Mouse (Mus musculus) lung, embryonic 15.5 days (tissue): ENCODE data around the gene Bex6. TPM values are rescaled to one million over a fixed set of nuclear protein-coding genes. Genes with fewer than 3 reads are reported as not detected.

Experiments used
- ATAC-seq: fragments of 200-750 bp; cut with Nextera tagmentation; 2 replicates; pipeline ENCODE4 v1.8.0; 2017; ENCODE audit warnings: moderate number of reproducible peaks, borderline replicate concordance; ENCODE audit not compliant: low FRiP score, low TSS enrichment; ENCODE audit errors: extremely low read depth
- H3K27ac ChIP-seq: fragments of 300-500 bp; sonication (generic); 2 replicates; pipeline ENCODE4 v1.5.1; 2015; ENCODE audit warnings: moderate library complexity, mild to moderate bottlenecking, inconsistent platforms
- H3K27me3 ChIP-seq: fragments of 300-500 bp; sonication (generic); 2 replicates; pipeline ENCODE4 v1.6.1; 2015; ENCODE audit warnings: inconsistent platforms
- H3K36me3 ChIP-seq: fragments of 300-500 bp; sonication (generic); 2 replicates; pipeline ENCODE4 v1.6.1; 2015; ENCODE audit warnings: inconsistent platforms
- H3K4me1 ChIP-seq: fragments of 300-500 bp; sonication (generic); 2 replicates; pipeline ENCODE4 v1.6.1; 2015; ENCODE audit warnings: inconsistent platforms
- H3K4me2 ChIP-seq: fragments of 300-500 bp; sonication (generic); 2 replicates; pipeline ENCODE4 v1.6.1; 2015; ENCODE audit warnings: inconsistent platforms, mild to moderate bottlenecking, moderate library complexity
- H3K4me3 ChIP-seq: fragments of 300-500 bp; sonication (generic); 2 replicates; pipeline ENCODE4 v1.5.1; 2015; ENCODE audit warnings: mild to moderate bottlenecking, inconsistent platforms
- H3K9ac ChIP-seq: fragments of 300-500 bp; sonication (generic); 2 replicates; pipeline ENCODE4 v1.6.1; 2015; ENCODE audit warnings: inconsistent platforms
- H3K9me3 ChIP-seq: fragments of 300-500 bp; sonication (generic); 2 replicates; pipeline ENCODE4 v1.6.1; 2016; ENCODE audit warnings: inconsistent platforms
- WGBS: fragments of 180-500 bp; shearing (Covaris S2); methylation state at CpG from one replicate; pipeline ENCODE4 v1.1.7; 2015; 5-methylcytosine and 5-hydroxymethylcytosine counted together
- polyA plus RNA-seq: library from polyadenylated mRNA; unstranded; fragments of >200 nt; fragmentation: Nextera tagmentation; extraction: Ambion mirVana; gene quantifications from 2 replicates; pipeline ENCODE4 v1.2.1, GENCODE M21; 2015

Bex6 gene
- polyA plus RNA-seq, 1 experiment from 2014 or later, result 0.20 TPM

DNA sequence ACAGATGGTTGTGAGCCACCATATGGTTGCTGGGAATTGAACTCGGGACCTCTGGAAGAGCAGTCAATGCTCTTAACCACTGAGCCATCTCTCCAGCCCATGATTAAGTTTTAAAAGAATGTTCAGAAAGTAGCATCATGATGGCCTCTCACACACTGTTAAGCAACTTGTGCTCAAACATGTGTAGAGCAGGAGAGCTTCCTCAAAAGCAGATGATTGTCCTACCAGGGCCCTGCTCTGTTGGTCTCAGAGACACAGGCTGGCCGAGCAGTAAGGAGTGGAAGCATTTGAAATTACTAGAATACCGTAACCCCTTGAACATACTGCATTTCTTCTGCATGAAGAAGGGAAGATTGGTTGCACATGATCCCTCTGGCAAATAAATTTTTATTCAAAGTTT is 20.7 kb upstream of the Bex6 start:
- Histone ChIP-seq H3K9ac (no peak overlapping the region), H3K4me1 (0 out of 2 replicates have a peak, but pooled peaks cover 3% of the 10 kb centered on the region), H3K4me3 (no peak overlapping the region), H3K27me3 (no peaks in the 10 kb centered on the region), H3K36me3 (no peaks in the 10 kb centered on the region; the same call in 1 of the 2 replicates), H3K9me3 (no peaks in the 10 kb centered on the region), H3K4me2 (no peak overlapping the region), H3K27ac (no peak overlapping the region)
- no peak for ATAC-seq
- WGBS, result 93% methylated on average over 3 of the region's 3 CpGs

DNA sequence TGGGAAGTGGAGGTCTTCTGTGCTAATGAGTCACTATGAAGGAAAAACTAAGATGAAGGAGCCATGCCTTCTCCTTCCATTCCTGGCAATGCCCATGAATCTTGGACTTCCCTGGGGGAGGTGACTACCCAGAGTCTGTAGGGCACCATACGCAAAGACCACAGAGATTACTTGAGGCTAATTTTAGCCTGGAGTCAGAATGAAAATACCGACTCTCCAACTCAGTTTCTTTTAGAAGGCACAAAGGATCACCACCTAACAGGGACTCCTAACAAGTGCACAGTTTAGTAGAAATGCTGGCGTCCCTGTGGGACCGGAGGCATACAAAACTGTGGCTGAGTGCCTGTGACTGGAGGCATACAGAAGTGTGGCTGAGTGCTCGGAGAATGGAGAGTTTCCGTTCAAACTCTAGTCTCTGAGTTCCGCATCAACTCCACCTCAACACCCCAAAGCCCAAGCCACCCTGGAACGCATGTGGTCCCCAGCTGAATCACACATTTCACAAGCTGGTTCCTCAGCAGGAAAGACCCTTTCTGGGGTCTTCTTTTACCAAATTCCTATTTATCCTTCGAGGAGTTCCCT is 18.8 kb upstream of the Bex6 start:
- 81% methylated on average over 9 of the region's 9 CpGs for WGBS
- Histone ChIP-seq H3K4me3 (no peak overlapping the region), H3K9me3 (no peaks in the 10 kb centered on the region), H3K4me2 (no peak overlapping the region), H3K27me3 (0 out of 2 replicates have a peak, but pooled peaks cover 5% of the 10 kb centered on the region), H3K4me1 (peaks cover 6% of the 10 kb centered on the region; the same call in 1 of the 2 replicates), H3K9ac (no peak overlapping the region), H3K36me3 (no peaks in the 10 kb centered on the region), H3K27ac (no peak overlapping the region)
- no peak for ATAC-seq

DNA sequence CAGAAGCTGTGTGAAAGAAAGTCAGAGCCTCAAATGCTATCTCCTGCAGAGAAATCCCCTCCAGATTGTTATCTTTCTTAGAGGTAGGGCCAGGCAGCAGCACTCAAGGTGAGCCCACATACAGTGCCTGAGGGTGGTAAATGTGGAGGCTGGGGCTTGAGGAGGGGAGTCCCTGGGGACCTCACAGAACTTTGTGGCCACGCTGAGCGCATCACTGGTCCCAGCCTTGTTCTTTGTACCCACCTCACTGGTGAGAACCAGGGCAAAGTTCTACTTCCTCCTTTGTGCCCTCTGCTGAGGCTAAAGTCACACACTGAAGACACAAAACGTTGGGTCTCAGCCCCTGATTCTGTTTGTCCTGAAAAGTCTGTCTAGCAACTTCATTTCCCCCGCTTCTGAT is 16.2 kb upstream of the Bex6 start:
- H3K36me3 ChIP-seq, result no peaks in the 10 kb centered on the region
- H3K27ac ChIP-seq, result no peak overlapping the region
- H3K4me1 ChIP-seq, result peaks cover 6% of the 10 kb centered on the region; the same call in 1 of the 2 replicates
- H3K9me3 ChIP-seq, result no peaks in the 10 kb centered on the region
- H3K4me2 ChIP-seq, result peak overlapping the region; percentile 64
- H3K4me3 ChIP-seq, result peak overlapping the region; percentile 44
- ATAC-seq, result no peak
- 61% methylated on average over 4 of the region's 4 CpGs for WGBS
- 0 out of 2 replicates have a peak, but pooled peaks cover 5% of the 10 kb centered on the region for H3K27me3 ChIP-seq
- H3K9ac ChIP-seq, result no peak overlapping the region

DNA sequence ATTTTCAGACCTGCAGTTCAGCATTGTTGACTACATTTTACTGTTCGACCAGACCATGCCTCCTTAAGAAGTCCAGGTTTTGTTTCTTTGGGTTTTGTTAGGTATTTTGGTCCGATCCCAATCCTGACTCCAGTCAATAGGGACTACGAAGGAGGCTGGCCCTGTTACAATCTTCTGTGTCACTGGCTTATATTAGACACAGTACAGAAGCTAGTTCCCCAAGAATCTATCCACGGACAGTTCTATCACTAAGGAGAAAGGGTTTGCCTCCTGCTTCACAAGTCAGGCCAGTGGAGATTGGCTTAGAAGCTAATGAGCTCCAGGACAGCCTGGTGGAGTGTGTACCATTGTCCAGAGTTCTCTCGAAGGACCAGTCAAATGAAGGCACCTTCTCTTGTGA is 15.7 kb upstream of the Bex6 start:
- Histone ChIP-seq H3K4me1 (peaks cover 6% of the 10 kb centered on the region; the same call in 1 of the 2 replicates), H3K4me2 (peak overlapping the region; percentile 64), H3K36me3 (no peaks in the 10 kb centered on the region), H3K4me3 (peak overlapping the region; percentile 44), H3K9me3 (no peaks in the 10 kb centered on the region), H3K9ac (no peak overlapping the region), H3K27me3 (0 out of 2 replicates have a peak, but pooled peaks cover 5% of the 10 kb centered on the region), H3K27ac (no peak overlapping the region)
- ATAC-seq, result no peak
- 75% methylated on average over 5 of the region's 5 CpGs for WGBS

DNA sequence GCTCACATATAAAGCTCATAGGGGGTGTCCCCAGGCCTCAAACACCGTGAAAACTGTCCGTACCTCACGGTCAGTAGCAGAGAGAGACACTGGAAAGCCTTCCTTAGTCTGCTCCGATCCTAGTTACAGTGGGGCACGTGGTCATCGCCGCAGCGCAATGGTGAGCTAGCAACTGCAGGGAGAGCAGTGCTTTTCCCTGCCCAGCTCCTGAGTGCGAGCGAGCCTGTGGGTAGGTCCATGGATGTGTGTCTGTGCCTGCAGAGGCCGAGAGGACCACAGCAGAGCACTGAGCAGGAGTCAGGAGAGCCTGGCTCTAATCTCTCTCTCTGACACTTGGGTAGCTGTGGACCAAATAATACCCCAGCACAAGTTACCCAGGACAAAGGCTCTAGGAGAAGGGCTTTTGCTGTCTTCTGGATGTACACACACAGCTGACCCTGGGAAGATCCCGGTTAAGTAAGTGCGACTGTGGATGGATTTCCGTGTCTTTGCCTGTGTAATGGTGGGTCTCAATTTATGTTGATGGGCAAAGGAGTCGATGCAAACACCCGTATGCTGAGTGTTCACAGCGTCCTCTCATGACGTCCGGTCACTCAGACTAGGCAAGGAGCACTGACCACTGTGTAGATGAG is 15.1 kb upstream of the Bex6 start:
- peak overlapping the region; percentile 44 for H3K4me3 ChIP-seq
- H3K9ac ChIP-seq, result peak overlapping the region; percentile 49
- peak overlapping the region; percentile 64 for H3K4me2 ChIP-seq
- H3K27me3 ChIP-seq, result 0 out of 2 replicates have a peak, but pooled peaks cover 5% of the 10 kb centered on the region
- ATAC-seq, result no peak
- H3K36me3 ChIP-seq, result no peaks in the 10 kb centered on the region
- peaks cover 6% of the 10 kb centered on the region; the same call in 1 of the 2 replicates for H3K4me1 ChIP-seq
- no peaks in the 10 kb centered on the region for H3K9me3 ChIP-seq
- 56% methylated on average over 19 of the region's 19 CpGs for WGBS
- peak overlapping the region; percentile 41 for H3K27ac ChIP-seq

DNA sequence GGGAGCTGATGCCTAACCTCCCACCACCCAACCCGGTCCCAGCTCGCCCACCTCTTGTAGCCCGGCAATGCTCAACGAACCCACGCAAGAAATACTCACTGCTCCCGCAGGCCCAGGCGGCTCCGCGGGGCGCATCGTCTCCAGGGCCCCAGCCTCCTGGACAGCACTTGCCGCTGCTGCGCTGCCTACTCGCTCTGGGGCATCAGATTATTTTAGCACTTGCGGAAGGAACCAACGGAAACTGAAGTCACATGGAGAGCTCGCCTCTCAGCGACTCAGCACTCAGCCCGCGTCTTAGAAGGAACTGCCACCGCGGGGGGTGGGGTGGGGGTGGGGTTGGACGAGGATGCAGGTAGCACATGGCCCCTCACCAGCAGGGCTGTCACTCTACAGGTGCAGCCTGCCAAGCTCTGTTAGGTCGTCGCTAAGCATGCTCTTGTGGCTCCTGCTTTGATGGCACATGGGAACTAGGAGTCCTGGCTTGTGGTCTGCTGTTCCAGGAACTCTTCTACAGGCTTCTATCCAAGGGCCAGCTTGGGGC is 14.3 kb upstream of the Bex6 start, which contains the start of gene Nrros:
Gene Nrros (minus strand): TSS at position 314 of the 541 bp plus-strand sequence.
- WGBS, result 2% methylated on average over 25 of the region's 25 CpGs
- H3K4me1 ChIP-seq, result peaks cover 6% of the 10 kb centered on the region; the same call in 1 of the 2 replicates
- H3K9me3 ChIP-seq, result no peaks in the 10 kb centered on the region
- peak within 1 kb of the TSS; percentile 64 for H3K4me2 ChIP-seq
- peak within 1 kb of the TSS; percentile 41 for H3K27ac ChIP-seq
- H3K27me3 ChIP-seq, result 0 out of 2 replicates have a peak, but pooled peaks cover 5% of the 10 kb centered on the region
- H3K4me3 ChIP-seq, result peak within 1 kb of the TSS; percentile 44
- no peak for ATAC-seq
- peak within 1 kb of the TSS; percentile 49 for H3K9ac ChIP-seq
- H3K36me3 ChIP-seq, result no peaks in the 10 kb centered on the region

DNA sequence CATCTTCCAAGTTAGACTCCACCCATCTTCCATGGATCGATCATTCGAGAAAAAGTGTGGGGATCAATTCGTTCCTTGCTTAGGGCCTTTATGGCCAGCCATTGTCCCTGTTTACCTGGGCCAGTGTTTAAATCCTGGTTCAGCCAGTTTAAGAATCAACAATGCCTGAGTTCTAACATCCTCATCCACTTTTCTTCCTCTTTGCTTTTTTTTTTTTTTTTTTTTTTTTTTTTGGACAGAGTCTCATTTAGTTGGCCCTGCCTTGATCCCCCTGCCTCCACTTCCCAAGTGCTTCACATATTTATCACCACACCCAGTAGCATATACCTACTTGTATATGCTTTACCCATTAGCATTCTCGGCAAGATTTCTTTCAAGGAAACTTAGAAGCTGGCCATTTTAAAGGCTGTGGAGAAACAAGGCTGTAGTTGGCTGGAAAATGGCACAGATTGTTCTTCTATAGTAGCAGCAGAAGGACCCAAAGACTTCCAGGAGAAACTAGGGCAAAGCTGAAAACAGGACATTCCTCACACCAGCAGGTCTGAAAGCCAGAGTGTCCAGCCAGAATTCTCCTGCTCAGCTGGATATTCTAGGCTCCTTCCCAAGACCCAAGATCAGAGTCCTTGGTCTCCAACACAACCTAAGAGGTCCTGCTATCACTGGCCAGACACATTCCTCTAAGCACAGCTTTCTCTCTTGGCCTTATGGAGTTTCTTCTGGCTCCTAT is 11.6 kb upstream of the Bex6 start:
- 0 out of 2 replicates have a peak, but pooled peaks cover 5% of the 10 kb centered on the region for H3K27me3 ChIP-seq
- no peak overlapping the region for H3K4me3 ChIP-seq
- peaks cover 3% of the 10 kb centered on the region; the same call in 1 of the 2 replicates for H3K4me1 ChIP-seq
- no peak overlapping the region for H3K27ac ChIP-seq
- no peaks in the 10 kb centered on the region for H3K36me3 ChIP-seq
- 93% methylated on average over 4 of the region's 4 CpGs for WGBS
- H3K9ac ChIP-seq, result no peak overlapping the region
- H3K9me3 ChIP-seq, result no peaks in the 10 kb centered on the region
- ATAC-seq, result no peak
- H3K4me2 ChIP-seq, result no peak overlapping the region

DNA sequence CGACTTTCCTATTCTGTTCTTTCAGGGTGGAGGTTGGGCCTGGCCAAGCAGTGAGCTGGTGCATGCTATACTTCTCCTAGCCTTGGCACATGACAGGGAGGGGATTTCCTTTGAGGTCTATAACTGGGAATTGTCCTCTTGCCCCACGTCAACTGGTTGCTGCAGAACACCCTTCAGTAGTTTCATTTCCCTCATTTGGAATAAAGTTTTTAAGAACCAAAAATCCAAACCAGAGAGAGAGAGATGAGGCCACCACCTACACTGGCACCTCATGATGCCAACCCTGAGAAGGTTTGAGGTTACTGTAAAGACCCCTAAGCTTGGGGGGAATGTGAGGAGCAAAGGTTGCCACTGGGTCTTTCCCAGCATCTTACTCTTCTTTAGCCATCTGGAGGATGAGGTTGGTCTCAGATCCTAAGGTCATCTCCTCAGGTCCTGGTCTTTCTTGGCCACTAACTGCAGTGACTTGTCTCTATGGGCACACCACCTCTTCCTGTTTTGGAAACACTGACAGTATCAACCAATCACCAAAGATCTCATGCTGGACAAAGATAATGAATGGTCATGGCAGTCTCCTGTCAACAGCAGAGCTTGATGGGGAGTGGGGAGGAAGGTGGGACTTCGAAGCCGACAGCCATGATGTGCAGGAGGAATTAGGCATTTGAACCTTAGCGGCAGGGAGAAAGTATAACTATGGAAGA is 8.4 kb upstream of the Bex6 start:
- Histone ChIP-seq H3K36me3 (no peaks in the 10 kb centered on the region), H3K9me3 (no peaks in the 10 kb centered on the region), H3K27me3 (no peaks in the 10 kb centered on the region), H3K4me1 (no peaks in the 10 kb centered on the region), H3K4me2 (no peak overlapping the region), H3K9ac (no peak overlapping the region), H3K4me3 (no peak overlapping the region), H3K27ac (no peak overlapping the region)
- ATAC-seq, result no peak
- WGBS, result 79% methylated on average over 5 of the region's 5 CpGs

DNA sequence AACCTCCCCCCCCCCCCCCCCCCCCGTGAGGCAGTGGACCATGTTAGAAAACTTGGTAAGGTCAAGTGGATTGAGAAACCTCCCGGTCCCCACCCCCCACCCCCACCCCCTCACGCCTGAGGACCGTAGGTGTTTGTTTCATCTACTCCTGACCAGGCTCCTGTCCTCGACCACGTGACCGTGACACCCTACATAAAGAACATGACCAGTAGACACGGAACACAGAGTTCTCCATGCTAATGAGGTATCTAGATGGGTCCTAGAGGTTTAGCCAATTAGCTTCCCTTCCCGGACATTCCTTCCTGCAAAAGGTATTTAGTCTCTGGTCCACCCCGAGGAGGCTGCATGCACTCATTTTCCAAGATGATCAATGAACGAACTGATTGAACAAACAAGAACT is 6.2 kb upstream of the Bex6 start:
- ATAC-seq, result no peak
- Histone ChIP-seq H3K9ac (no peak overlapping the region), H3K4me2 (no peak overlapping the region), H3K9me3 (no peaks in the 10 kb centered on the region), H3K27ac (no peak overlapping the region), H3K4me1 (0 out of 2 replicates have a peak, but pooled peaks cover 4% of the 10 kb centered on the region), H3K36me3 (no peaks in the 10 kb centered on the region), H3K27me3 (no peaks in the 10 kb centered on the region), H3K4me3 (no peak overlapping the region)
- 63% methylated on average over 11 of the region's 11 CpGs for WGBS

DNA sequence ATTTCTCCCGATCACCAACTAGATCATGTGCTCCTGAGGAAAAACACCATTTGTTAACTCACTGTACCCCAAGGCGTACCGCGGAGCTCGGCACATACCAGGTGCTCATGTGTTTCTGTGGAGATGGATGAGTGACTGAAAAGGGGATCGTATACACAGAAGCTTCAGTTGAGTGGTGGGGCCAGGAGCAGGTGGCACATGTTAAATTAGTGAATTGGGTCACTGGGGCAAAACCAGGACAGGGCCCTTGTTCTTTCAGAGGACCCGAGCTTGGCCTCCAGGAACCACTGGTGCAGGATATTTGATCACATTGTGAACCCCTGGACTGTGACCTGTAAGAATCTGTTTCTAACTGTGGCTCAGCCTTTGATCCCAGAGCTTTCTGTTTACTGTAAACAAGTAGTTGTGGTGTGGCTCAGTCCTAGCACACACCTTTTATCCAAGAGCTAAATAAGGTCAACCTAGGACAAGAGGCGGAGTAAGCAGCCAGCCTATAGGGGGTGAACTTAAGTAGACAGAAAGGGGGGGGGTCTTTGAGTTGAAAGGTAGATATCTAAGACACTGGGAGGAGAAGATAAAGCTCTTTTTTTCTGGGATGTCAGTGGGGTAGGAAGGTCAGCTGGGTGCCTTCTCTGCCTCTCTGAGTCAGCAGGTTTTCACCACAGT is 5.2 kb upstream of the Bex6 start:
- H3K36me3 ChIP-seq, result no peaks in the 10 kb centered on the region
- 72% methylated on average over 8 of the region's 8 CpGs for WGBS
- H3K27me3 ChIP-seq, result no peaks in the 10 kb centered on the region
- no peaks in the 10 kb centered on the region for H3K9me3 ChIP-seq
- no peak overlapping the region for H3K4me2 ChIP-seq
- no peak overlapping the region for H3K27ac ChIP-seq
- ATAC-seq, result no peak
- H3K9ac ChIP-seq, result no peak overlapping the region
- H3K4me1 ChIP-seq, result 0 out of 2 replicates have a peak, but pooled peaks cover 4% of the 10 kb centered on the region
- no peak overlapping the region for H3K4me3 ChIP-seq

DNA sequence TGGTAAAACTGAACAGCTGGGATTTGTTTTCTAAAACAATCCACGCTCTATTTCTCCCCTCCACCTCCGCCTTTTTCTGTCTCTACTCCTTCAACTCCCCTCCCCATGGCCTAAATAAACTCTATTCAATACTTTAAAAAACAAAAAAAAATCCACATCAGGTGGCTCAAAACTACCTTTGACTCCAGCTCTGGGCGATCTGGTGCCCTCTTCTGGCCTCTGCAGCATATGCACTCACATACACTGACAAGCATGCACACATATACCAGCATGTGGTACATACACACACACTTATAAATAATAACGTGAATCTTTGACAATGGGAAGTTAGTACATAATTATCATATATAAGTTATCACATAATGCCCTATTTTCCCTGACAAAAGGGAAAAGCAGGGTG is 4.6 kb upstream of the Bex6 start:
- no peaks in the 10 kb centered on the region for H3K9me3 ChIP-seq
- no peak overlapping the region for H3K9ac ChIP-seq
- ATAC-seq, result no peak
- no peak overlapping the region for H3K4me3 ChIP-seq
- no peaks in the 10 kb centered on the region for H3K36me3 ChIP-seq
- 0 out of 2 replicates have a peak, but pooled peaks cover 4% of the 10 kb centered on the region for H3K4me1 ChIP-seq
- no peak overlapping the region for H3K4me2 ChIP-seq
- H3K27ac ChIP-seq, result no peak overlapping the region
- H3K27me3 ChIP-seq, result no peaks in the 10 kb centered on the region
- 85% methylated on average over 4 of the region's 4 CpGs for WGBS
